Mouse (Mus musculus) kidney, embryonic 15.5 days (tissue): Measurements from ENCODE around the gene Sphkap. TPM values are rescaled to one million over a fixed set of nuclear protein-coding genes. Genes with fewer than 3 reads are reported as not detected.

Experiments used
- ATAC-seq: fragments of 200-750 bp; cut with Nextera tagmentation; replicated peaks from 2 replicates; pipeline ENCODE4 v1.8.0; 2017; ENCODE audit warnings: moderate TSS enrichment; ENCODE audit not compliant: low FRiP score
- H3K27ac ChIP-seq: fragments of 300-500 bp; sonication (generic); 2 replicates; pipeline ENCODE4 v1.5.1; 2015; ENCODE audit warnings: mild to moderate bottlenecking, inconsistent platforms
- H3K27me3 ChIP-seq: fragments of 300-500 bp; sonication (generic); 2 replicates; pipeline ENCODE4 v1.6.1; 2015; ENCODE audit warnings: inconsistent platforms
- H3K36me3 ChIP-seq: fragments of 300-500 bp; sonication (generic); 2 replicates; pipeline ENCODE4 v1.6.1; 2015; ENCODE audit warnings: inconsistent platforms
- H3K4me1 ChIP-seq: fragments of 300-500 bp; sonication (generic); 2 replicates; pipeline ENCODE4 v1.6.1; 2015; ENCODE audit warnings: inconsistent platforms
- H3K4me2 ChIP-seq: fragments of 300-500 bp; sonication (generic); 2 replicates; pipeline ENCODE4 v1.6.1; 2015; ENCODE audit warnings: moderate library complexity, mild to moderate bottlenecking, inconsistent platforms
- H3K4me3 ChIP-seq: fragments of 300-500 bp; sonication (generic); replicated peaks from 2 replicates; pipeline ENCODE4 v1.5.1; 2015; ENCODE audit warnings: mild to moderate bottlenecking, inconsistent platforms
- H3K9ac ChIP-seq: fragments of 300-500 bp; sonication (generic); 2 replicates; pipeline ENCODE4 v1.6.1; 2015; ENCODE audit warnings: mild to moderate bottlenecking, inconsistent platforms
- H3K9me3 ChIP-seq: fragments of 300-500 bp; sonication (generic); replicated peaks from 2 replicates; pipeline ENCODE4 v1.6.1; 2016; ENCODE audit warnings: inconsistent platforms
- WGBS: fragments of 180-500 bp; shearing (Covaris S2); methylation state at CpG from one replicate; pipeline ENCODE4 v1.1.7; 2015; ENCODE audit warnings: mixed read lengths; 5-methylcytosine and 5-hydroxymethylcytosine counted together
- polyA plus RNA-seq: library from polyadenylated mRNA; unstranded; fragments of >200 nt; fragmentation: Nextera tagmentation; extraction: Ambion mirVana; gene quantifications from 2 replicates; pipeline ENCODE4 v1.2.1, GENCODE M21; 2015

Gene Sphkap
- polyA plus RNA-seq, 1 experiment from 2014 or later: 0.17 TPM

DNA sequence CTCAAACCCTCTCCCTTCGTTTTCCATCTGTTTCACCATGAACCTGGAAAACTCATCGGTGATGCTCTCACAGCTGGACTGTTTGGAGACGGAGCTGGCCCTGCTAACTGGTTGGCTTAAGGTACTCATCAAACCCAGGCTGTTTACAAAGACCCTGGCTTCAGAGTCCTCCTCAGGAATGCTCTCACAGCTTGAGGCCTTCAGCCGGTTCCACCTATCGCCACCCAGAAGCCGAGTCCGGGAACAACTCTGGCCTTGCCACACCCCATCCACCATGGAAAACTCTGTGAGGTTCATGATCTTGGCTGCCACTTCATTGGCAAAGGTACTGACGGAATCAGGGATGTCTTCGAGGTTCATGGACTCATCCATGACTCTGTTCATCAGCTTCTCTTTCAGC, 131.4 kb downstream of the Sphkap start:
- no peak overlapping the region for H3K4me2 ChIP-seq
- ATAC-seq: no peak
- H3K36me3 ChIP-seq: no peaks in the 10 kb centered on the region
- H3K4me3 ChIP-seq: no peak overlapping the region
- H3K4me1 ChIP-seq: no peaks in the 10 kb centered on the region
- H3K9ac ChIP-seq: no peak overlapping the region
- WGBS: 88% methylated on average over 9 of the region's 9 CpGs
- H3K27ac ChIP-seq: no peak overlapping the region
- H3K27me3 ChIP-seq: no peaks in the 10 kb centered on the region
- no peaks in the 10 kb centered on the region for H3K9me3 ChIP-seq

DNA sequence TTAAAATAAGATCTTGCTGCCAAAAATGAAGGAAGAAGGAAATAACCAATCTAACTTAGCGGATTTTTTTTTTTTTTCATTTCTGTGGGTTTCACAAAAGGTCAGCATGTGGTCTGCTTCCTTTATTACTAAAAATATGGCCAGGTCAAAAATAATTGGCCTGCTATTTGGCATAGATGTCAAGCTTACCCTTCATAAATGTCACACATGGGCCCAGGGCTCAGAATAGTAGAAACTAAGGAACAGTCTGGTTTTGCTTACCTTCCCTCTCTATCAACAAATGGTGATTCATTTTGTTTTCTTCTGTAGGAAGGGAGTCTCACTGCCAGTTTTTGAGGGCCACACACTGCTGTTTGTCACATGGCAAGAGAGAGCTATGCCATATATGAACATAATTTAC, 156.3 kb downstream of the Sphkap start:
- Histone ChIP-seq H3K36me3 (no peaks in the 10 kb centered on the region), H3K27me3 (no peaks in the 10 kb centered on the region), H3K4me3 (no peak overlapping the region), H3K9me3 (no peaks in the 10 kb centered on the region), H3K27ac (no peak overlapping the region), H3K4me1 (no peaks in the 10 kb centered on the region), H3K4me2 (no peak overlapping the region), H3K9ac (no peak overlapping the region)
- no peak for ATAC-seq
- 74% methylated on average over 1 of the region's 1 CpGs for WGBS

DNA sequence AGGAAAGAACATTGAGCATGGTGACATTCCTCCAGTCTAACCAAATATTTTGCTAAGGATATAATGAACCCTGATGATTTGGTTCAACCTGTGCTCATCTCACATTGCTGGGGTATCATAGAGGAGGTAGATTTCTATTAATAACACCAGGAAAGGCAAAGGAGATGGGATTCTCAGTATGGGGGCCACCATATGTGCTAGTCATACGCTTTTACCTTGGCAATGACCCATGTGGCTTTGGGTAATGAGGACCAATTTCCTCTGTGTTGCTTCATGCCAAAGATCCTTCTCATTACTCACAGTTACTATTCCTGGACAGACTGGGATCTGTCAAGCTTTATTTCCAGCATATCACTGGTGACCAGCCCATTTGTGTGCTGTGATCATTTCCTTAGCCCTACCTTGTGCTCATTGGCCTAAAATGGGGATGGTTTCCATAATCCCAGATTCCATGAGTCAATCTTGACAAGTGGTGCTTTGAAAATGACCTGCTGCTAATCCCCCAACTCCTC, 159.7 kb downstream of the Sphkap start:
- Histone ChIP-seq H3K27me3 (no peaks in the 10 kb centered on the region), H3K36me3 (no peaks in the 10 kb centered on the region), H3K4me2 (no peak overlapping the region), H3K27ac (no peak overlapping the region), H3K9me3 (no peaks in the 10 kb centered on the region), H3K4me3 (no peak overlapping the region), H3K4me1 (no peaks in the 10 kb centered on the region), H3K9ac (no peak overlapping the region)
- 81% methylated on average over 1 of the region's 1 CpGs for WGBS
- ATAC-seq: no peak

DNA sequence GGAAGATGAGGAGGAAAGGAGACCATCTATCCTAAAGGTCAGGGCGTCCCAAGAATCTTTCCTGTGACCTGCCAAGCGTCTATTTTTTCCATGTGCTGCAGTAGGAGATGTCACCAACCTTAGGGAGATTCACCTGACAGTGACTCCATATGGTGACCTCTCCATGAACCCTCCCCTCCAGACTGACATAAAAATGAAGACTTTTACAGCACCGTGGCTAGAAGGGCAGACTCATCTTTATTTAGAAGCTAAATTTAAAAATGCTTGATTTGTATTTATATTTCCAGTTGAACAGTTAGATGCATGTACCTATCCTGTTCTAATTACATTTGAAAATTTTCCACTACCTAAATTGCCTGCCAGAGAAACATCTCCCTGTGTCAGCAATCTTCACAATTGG, 180.1 kb downstream of the Sphkap start:
- WGBS: 82% methylated on average over 3 of the region's 3 CpGs
- Histone ChIP-seq H3K4me3 (no peak overlapping the region), H3K9ac (no peak overlapping the region), H3K4me1 (no peaks in the 10 kb centered on the region), H3K27me3 (no peaks in the 10 kb centered on the region), H3K27ac (no peak overlapping the region), H3K9me3 (no peaks in the 10 kb centered on the region), H3K36me3 (no peaks in the 10 kb centered on the region), H3K4me2 (no peak overlapping the region)
- ATAC-seq: no peak

DNA sequence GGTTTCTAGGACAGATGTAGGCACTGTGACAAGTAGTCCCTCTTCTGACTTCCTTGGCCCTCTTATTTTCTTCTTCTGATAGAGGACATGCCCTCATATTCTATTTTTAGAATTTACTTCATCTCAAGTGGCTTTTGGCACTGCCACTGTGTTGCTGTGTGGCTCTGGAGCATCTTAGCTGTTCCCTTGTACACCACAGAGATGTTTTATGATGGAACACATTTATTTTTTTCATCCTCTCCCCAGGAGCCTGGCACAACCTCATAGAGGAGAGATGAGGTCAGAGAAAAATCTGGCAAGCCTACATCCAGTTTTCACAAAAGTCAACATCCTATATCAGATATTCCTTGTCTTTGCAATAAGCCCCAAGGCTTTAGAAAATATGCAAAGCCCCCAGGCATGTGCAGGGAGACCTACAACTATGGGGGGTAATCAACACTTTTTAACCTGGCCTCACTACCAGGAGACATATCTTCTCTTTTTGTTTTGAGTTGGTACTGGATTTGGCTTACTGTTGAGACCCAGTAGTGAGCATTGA, 183.5 kb downstream of the Sphkap start:
- H3K9ac ChIP-seq: no peak overlapping the region

DNA sequence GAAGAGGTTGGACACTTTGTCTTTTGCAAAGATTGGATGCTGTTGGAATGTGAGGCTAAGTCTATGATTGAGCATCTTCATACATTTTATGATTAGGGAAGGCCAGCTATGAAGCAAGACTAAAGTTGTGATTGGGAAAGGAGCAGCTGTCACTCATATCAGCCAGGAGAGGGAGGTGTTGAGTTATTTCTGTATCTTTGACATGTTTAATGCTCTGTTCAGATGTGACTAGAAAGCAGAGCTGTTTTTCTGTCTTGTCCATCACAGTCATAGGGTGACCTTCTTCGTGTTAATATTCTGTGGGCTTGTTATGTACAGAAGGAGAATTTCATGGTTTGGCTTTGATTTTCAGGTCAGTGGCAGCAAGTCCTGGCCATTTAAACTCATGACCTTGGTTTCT, 184.9 kb downstream of the Sphkap start:
- no peaks in the 10 kb centered on the region for H3K27me3 ChIP-seq
- no peak overlapping the region for H3K4me2 ChIP-seq
- H3K9ac ChIP-seq: no peak overlapping the region
- no peak overlapping the region for H3K27ac ChIP-seq
- H3K9me3 ChIP-seq: no peaks in the 10 kb centered on the region
- H3K36me3 ChIP-seq: no peaks in the 10 kb centered on the region
- no peak for ATAC-seq
- WGBS: 66% methylated on average over 1 of the region's 1 CpGs
- H3K4me1 ChIP-seq: no peaks in the 10 kb centered on the region
- H3K4me3 ChIP-seq: no peak overlapping the region

More for the DNA sequence above, 183.5 kb downstream of the Sphkap start:
- ATAC-seq: no peak
- Histone ChIP-seq H3K27ac (no peak overlapping the region), H3K36me3 (no peaks in the 10 kb centered on the region), H3K4me3 (no peak overlapping the region), H3K9me3 (no peaks in the 10 kb centered on the region), H3K27me3 (no peaks in the 10 kb centered on the region), H3K4me2 (no peak overlapping the region), H3K4me1 (no peaks in the 10 kb centered on the region)

DNA sequence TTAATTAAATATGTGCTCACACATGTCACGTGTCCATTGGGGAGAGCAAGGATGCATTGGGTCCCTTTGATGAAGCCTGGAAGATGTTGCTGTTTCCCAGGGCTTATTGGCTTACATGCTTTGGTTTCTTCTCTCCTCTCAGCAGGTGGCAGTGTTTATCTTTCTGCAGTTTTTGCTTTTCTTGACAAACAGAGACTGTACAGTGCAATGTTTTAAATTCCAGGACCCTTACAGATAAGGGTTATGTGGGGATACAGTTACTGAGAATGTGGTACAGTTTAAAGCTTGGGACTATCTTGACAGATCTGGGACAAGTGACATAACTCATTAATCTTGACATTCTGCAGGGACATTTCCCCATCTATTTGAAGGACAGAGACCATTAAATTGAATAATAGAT, 189.7 kb downstream of the Sphkap start:
- Histone ChIP-seq H3K4me2 (no peak overlapping the region), H3K4me1 (no peaks in the 10 kb centered on the region), H3K36me3 (no peaks in the 10 kb centered on the region), H3K9ac (no peak overlapping the region), H3K9me3 (no peaks in the 10 kb centered on the region), H3K27me3 (no peaks in the 10 kb centered on the region), H3K4me3 (no peak overlapping the region), H3K27ac (no peak overlapping the region)
- WGBS: 50% methylated on average over 1 of the region's 1 CpGs
- no peak for ATAC-seq

DNA sequence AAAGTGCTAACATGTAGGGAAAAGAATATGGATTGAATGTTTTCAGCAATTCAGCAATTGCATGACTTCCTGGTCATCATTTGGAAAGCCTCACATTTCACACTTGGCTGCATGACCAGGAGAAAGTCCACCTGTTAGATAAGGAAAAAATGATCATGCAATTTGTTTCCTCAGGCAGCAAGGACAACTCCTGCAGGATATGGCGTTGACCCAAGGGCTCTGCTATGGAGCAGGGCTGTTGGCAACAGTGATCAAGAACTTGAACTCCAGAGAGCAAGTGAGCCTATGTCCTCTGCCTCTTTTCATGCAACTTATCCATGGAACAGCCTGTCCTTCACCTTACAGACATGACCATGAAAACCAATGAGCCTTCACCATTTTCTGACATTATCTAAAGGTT, 198.0 kb downstream of the Sphkap start:
- ATAC-seq: no peak

More for the DNA sequence above, 198.0 kb downstream of the Sphkap start:
- Histone ChIP-seq H3K9ac (no peak overlapping the region), H3K4me1 (no peaks in the 10 kb centered on the region), H3K4me2 (no peak overlapping the region), H3K27ac (no peak overlapping the region), H3K9me3 (no peaks in the 10 kb centered on the region), H3K4me3 (no peak overlapping the region), H3K36me3 (no peaks in the 10 kb centered on the region), H3K27me3 (no peaks in the 10 kb centered on the region)
- 70% methylated on average over 1 of the region's 1 CpGs for whole genome bisulfite sequencing

Other genes with a start within 250 kb of the Sphkap start
- gene Daw1, start 248.4 kb downstream of the Sphkap start, polyA plus RNA-seq: 0.33 and 0.38 TPM in 2 replicates